Mouse (Mus musculus) ES-Bruce4 (cell line): ENCODE results near the gene Aak1. TPM values are rescaled to one million over a fixed set of nuclear protein-coding genes. Genes with fewer than 3 reads are reported as not detected.

ENCODE experiments used
- H3K27ac ChIP-seq: 2 replicates; pipeline ENCODE4 v1.5.1; 2012; ENCODE audit warnings: low read length, inconsistent platforms; ENCODE audit not compliant: insufficient read depth
- H3K27me3 ChIP-seq: 2 replicates; pipeline ENCODE4 v1.6.1; 2012; ENCODE audit warnings: mild to moderate bottlenecking, low read length, inconsistent platforms; ENCODE audit not compliant: control insufficient read depth, poor library complexity, insufficient read depth, severe bottlenecking
- H3K36me3 ChIP-seq: 2 replicates; pipeline ENCODE4 v1.6.1; 2012; ENCODE audit warnings: inconsistent platforms, mild to moderate bottlenecking, low read length, moderate library complexity; ENCODE audit not compliant: control insufficient read depth, poor library complexity, insufficient read depth, severe bottlenecking
- H3K4me1 ChIP-seq: one replicate; pipeline ENCODE4 v1.8.1; 2011; ENCODE audit warnings: low read length; ENCODE audit not compliant: control insufficient read depth, insufficient read depth
- H3K4me3 ChIP-seq: 2 replicates; pipeline ENCODE4 v1.5.1; 2011; ENCODE audit warnings: low read depth, mild to moderate bottlenecking, low read length
- H3K9ac ChIP-seq: 2 replicates; pipeline ENCODE4 v1.6.1; 2012; ENCODE audit warnings: low read depth, mild to moderate bottlenecking, inconsistent platforms; ENCODE audit not compliant: poor library complexity, severe bottlenecking
- H3K9me3 ChIP-seq: replicated peaks from 2 replicates; pipeline ENCODE4 v1.6.1; 2012; ENCODE audit warnings: mild to moderate bottlenecking, low read length, inconsistent platforms; ENCODE audit not compliant: control insufficient read depth, poor library complexity, insufficient read depth, severe bottlenecking
- CTCF ChIP-seq: IDR thresholded peaks from one replicate; pipeline ENCODE4 v1.8.1; 2011; ENCODE audit warnings: low read depth, low read length
- EP300 ChIP-seq: IDR thresholded peaks from 2 replicates; pipeline ENCODE4 v1.6.1; 2011; ENCODE audit warnings: low read depth, low read length; ENCODE audit not compliant: insufficient read depth
- POLR2A ChIP-seq: IDR thresholded peaks from one replicate; pipeline ENCODE4 v1.8.1; 2011; ENCODE audit warnings: low read length; ENCODE audit not compliant: insufficient read depth
- polyA plus RNA-seq: library from polyadenylated mRNA; stranded (reverse); fragments of >200 nt; gene quantifications from 2 replicates; pipeline ENCODE4 v1.2.4, GENCODE M21; 2011; ENCODE audit warnings: low read depth; ENCODE audit not compliant: missing spikeins, insufficient read depth, insufficient read length

Aak1 gene
- polyA plus RNA-seq, 1 experiment, result 38.2 TPM

DNA sequence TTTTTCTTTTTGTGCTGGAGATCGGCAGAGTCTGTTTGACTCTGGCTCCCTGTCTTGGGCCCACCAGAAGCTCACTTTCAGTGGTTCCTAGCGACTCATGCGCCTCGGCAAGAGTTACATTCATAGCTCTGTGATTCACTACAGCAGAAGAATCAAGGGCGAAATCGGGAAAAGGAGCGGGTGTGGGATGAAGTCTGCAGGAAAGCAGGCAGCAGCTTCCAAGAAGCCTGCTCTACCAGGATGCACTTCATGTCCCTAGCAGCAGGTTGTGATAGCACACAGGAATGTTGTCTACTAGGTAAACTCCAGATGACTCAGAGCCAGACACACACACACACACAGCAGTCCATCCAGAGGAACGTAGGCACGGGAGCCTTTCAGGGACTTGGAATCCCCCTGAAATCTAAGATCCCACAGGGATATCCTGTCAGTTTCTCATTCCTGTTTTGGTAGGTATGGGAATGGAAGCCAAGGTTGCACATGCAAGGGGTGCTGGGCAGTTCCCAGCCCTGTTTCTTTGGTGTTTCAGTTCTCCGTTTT, 202.6 kb downstream of the Aak1 start:
- H3K4me3 ChIP-seq, result no peak overlapping the region
- H3K4me1 ChIP-seq, result no peaks in the 10 kb centered on the region
- H3K9ac ChIP-seq, result no peak overlapping the region
- H3K27me3 ChIP-seq, result no peaks in the 10 kb centered on the region
- H3K9me3 ChIP-seq, result no peaks in the 10 kb centered on the region
- H3K36me3 ChIP-seq, result no peaks in the 10 kb centered on the region; the same call in 1 of the 2 replicates
- H3K27ac ChIP-seq, result no peak overlapping the region
- no peak for TF ChIP-seq POLR2A
- TF ChIP-seq EP300, result no peak
- TF ChIP-seq CTCF, result no peak

Other genes with a start within 250 kb of the Aak1 start
- 0.43 and 0.64 TPM in 2 replicates for gene Asprv1, start 221.4 kb upstream of the Aak1 start, polyA plus RNA-seq
- gene Mxd1, start 180.4 kb upstream of the Aak1 start, polyA plus RNA-seq, result 3.4 and 3.8 TPM in 2 replicates
- 83.1 and 93.5 TPM in 2 replicates for gene Snrnp27, start 165.0 kb upstream of the Aak1 start, polyA plus RNA-seq
- 21.4 and 22.9 TPM in 2 replicates for gene Gmcl1, start 116.1 kb upstream of the Aak1 start, polyA plus RNA-seq
- gene Anxa4, start 55.9 kb upstream of the Aak1 start, polyA plus RNA-seq, result 36.7 and 37.8 TPM in 2 replicates
- 77.5 and 78.1 TPM in 2 replicates for gene Nfu1, start 159.7 kb downstream of the Aak1 start, polyA plus RNA-seq
- gene Gfpt1, start 193.3 kb downstream of the Aak1 start, polyA plus RNA-seq, result 48.1 and 54.6 TPM in 2 replicates